Mouse (Mus musculus) embryonic facial prominence, embryonic 12.5 days (tissue): ENCODE results near the gene Sys1. TPM values are rescaled to one million over a fixed set of nuclear protein-coding genes. Genes with fewer than 3 reads are reported as not detected.

Experiments used
- ATAC-seq: fragments of 200-750 bp; cut with Nextera tagmentation; 2 replicates; pipeline ENCODE4 v1.8.0; 2017; ENCODE audit not compliant: insufficient number of reproducible peaks, insufficient read depth, low FRiP score, low TSS enrichment
- H3K27ac ChIP-seq: fragments of 300-500 bp; sonication (generic); 2 replicates; pipeline ENCODE4 v1.5.1; 2016; ENCODE audit warnings: mild to moderate bottlenecking
- H3K27me3 ChIP-seq: fragments of 300-500 bp; sonication (generic); 2 replicates; pipeline ENCODE4 v1.6.1; 2016; ENCODE audit warnings: mild to moderate bottlenecking, moderate library complexity
- H3K36me3 ChIP-seq: fragments of 300-500 bp; sonication (generic); 2 replicates; pipeline ENCODE4 v1.6.1; 2016; ENCODE audit warnings: mild to moderate bottlenecking
- H3K4me1 ChIP-seq: fragments of 300-500 bp; sonication (generic); 2 replicates; pipeline ENCODE4 v1.6.1; 2016
- H3K4me2 ChIP-seq: fragments of 300-500 bp; sonication (generic); replicated peaks from 2 replicates; pipeline ENCODE4 v1.6.1; 2016; ENCODE audit warnings: mild to moderate bottlenecking, moderate library complexity
- H3K4me3 ChIP-seq: fragments of 300-500 bp; sonication (generic); 2 replicates; pipeline ENCODE4 v1.5.1; 2016; ENCODE audit warnings: mild to moderate bottlenecking
- H3K9ac ChIP-seq: fragments of 300-500 bp; sonication (generic); 2 replicates; pipeline ENCODE4 v1.6.1; 2016; ENCODE audit warnings: mild to moderate bottlenecking, moderate library complexity
- H3K9me3 ChIP-seq: fragments of 300-500 bp; sonication (generic); 2 replicates; pipeline ENCODE4 v1.6.1; 2016; ENCODE audit warnings: mild to moderate bottlenecking, moderate library complexity
- WGBS: fragments of 180-500 bp; shearing (Covaris S2); methylation state at CpG from one replicate; pipeline ENCODE4 v1.1.7; 2016; 5-methylcytosine and 5-hydroxymethylcytosine counted together
- polyA plus RNA-seq: library from polyadenylated mRNA; unstranded; fragments of >200 nt; fragmentation: Nextera tagmentation; extraction: Ambion mirVana; gene quantifications from 2 replicates; pipeline ENCODE4 v1.2.1, GENCODE M21; 2016

The Sys1 gene
- polyA plus RNA-seq, 1 experiment from 2014 or later: 66.8 TPM

DNA sequence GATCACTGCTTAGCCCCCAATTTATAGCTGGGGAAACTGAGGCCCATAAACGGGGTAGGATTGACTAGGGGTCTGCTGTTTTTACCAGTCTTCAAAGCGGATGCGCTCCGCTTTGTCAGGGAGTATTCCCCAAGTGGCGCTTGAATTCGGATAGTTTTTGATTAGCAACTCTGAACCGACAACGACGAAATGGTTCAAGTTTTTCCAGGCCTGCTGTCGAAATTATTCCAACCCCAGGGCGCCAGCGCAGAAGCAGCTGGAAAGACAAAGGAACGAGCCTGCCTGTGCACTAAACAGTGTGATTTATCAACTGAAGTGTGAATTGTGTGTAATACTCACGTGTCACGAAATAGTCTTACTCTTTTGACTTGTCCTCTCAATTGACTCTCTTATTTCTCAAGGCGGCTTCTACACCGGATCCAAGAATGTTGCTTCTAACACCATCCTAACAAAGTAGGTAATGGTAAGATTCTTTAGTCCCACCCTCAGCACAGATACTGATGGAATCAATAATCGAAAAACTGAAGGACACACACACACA lies 13.2 kb upstream of the Sys1 start, which contains the start of gene Sdc4:
Gene Sdc4, minus strand, starts transcription at position 428 of the 541 bp plus-strand sequence.
- Histone ChIP-seq H3K9ac (peak within 1 kb of the TSS; percentile 78), H3K36me3 (no peaks in the 10 kb centered on the region), H3K27me3 (peaks cover 5% of the 10 kb centered on the region; the same call in 1 of the 2 replicates), H3K27ac (peak within 1 kb of the TSS; percentile 54), H3K9me3 (no peaks in the 10 kb centered on the region), H3K4me1 (peaks cover 32% of the 10 kb centered on the region), H3K4me3 (peak within 1 kb of the TSS; percentile 62), H3K4me2 (peak within 1 kb of the TSS; percentile 86)
- no peak for ATAC-seq
- WGBS: 8% methylated on average over 18 of the region's 18 CpGs

DNA sequence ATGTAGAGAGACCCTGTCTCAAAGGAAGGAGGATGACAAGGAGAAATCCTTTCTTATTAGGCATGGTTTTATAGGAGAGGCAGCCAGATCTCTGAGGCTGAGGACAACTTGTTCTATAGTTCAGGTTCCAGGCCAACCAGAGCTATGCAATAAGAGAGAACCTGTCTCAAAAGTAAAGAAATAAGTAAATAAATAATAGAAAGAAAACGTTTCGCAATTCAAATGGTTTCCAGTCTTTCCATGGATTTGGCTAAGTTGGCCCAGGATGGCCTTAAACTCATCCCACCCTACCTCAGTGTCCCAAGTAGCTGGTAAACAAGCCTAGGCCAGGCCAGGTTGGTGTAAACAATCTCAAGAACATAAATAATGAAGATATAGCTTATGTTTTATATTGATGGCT lies 12.1 kb upstream of the Sys1 start:
- no peak overlapping the region for H3K4me3 ChIP-seq
- H3K4me1 ChIP-seq: peaks cover 31% of the 10 kb centered on the region
- H3K9me3 ChIP-seq: no peaks in the 10 kb centered on the region
- H3K27ac ChIP-seq: no peak overlapping the region
- WGBS: 78% methylated on average over 2 of the region's 2 CpGs
- no peak overlapping the region for H3K9ac ChIP-seq
- no peaks in the 10 kb centered on the region for H3K36me3 ChIP-seq
- no peak overlapping the region for H3K4me2 ChIP-seq
- peaks cover 5% of the 10 kb centered on the region; the same call in 1 of the 2 replicates for H3K27me3 ChIP-seq
- ATAC-seq: no peak

DNA sequence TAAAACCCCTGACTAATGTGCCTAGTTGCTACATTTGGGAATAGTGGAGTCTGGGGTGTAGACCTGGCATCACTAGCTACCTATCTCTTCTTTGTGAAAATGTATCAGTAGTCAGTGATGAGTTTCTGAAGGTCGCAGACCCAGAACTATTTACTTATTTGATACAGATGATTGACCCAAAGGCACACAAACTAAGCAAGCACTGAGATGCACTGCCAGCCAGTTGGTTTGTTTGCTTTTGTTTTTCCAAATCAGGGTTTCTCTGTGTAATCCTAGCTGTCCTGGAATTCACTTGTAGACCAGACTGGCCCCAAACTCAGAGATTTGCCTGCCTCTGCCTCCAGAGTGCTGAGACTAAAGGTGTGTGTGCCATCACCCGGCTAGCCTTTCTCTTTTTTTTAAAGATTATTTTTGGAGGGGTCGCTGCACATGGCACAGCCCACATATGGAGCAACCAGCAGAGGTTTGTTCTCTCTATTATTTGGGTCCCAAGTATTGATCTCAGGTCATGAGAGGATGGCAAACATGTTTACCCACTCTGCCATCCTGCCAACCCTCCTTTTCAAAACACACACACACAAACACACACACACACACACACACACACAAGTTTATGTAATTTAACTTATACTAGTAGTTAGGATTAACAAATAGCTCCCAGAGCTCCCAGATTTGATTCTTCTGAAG lies 11.2 kb upstream of the Sys1 start:
- 84% methylated on average over 3 of the region's 3 CpGs for WGBS

DNA sequence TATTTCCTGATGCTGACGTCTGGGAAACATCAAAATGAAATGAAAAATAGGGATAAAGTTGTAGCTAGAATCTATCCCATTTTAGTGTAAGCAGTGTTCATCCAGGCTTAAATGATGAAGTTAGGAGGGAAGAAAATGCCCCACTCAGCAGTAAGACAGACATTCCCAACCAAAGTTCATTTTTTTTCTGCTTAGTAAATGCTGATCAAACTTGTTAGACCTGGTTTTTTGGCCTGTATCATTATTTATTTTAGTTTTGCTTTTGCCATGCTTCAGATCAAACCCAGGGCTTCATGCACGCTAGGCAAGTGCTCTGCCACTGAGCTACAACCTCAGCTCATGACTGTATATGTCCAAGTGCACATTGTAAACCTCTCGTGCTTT lies 10.7 kb upstream of the Sys1 start:
- WGBS: 73% methylated on average over 3 of the region's 3 CpGs
- peaks cover 19% of the 10 kb centered on the region for H3K4me1 ChIP-seq
- no peaks in the 10 kb centered on the region for H3K36me3 ChIP-seq
- H3K9ac ChIP-seq: no peak overlapping the region
- no peak overlapping the region for H3K4me2 ChIP-seq
- H3K27me3 ChIP-seq: peaks cover 2% of the 10 kb centered on the region; the same call in 1 of the 2 replicates
- ATAC-seq: no peak
- no peak overlapping the region for H3K27ac ChIP-seq
- H3K4me3 ChIP-seq: no peak overlapping the region
- H3K9me3 ChIP-seq: no peaks in the 10 kb centered on the region

More for the DNA sequence above, 11.2 kb upstream of the Sys1 start:
- H3K36me3 ChIP-seq: no peaks in the 10 kb centered on the region
- H3K9me3 ChIP-seq: no peaks in the 10 kb centered on the region
- ATAC-seq: no peak
- no peak overlapping the region for H3K4me3 ChIP-seq
- H3K9ac ChIP-seq: no peak overlapping the region
- no peak overlapping the region for H3K4me2 ChIP-seq
- H3K4me1 ChIP-seq: peaks cover 25% of the 10 kb centered on the region
- H3K27ac ChIP-seq: no peak overlapping the region
- peaks cover 3% of the 10 kb centered on the region; the same call in 1 of the 2 replicates for H3K27me3 ChIP-seq

DNA sequence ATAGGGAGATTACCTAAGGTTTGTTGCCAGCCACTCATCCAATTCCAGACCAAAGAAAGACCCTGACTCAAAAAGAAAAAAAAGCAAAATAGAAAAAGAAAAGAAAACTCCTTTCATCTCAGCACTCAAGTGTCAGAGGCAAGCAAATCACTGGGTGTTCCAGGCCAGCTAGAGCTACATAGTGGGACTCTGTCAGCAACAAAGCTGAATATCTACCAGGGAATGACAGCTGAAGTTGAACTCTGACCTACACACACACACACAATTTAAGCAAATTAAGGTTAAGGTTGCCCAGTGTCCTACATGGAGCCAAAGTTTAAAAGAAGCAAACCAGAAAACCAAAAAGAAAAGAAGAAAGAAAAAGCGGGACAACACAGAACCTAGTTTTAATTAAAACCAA lies 8.6 kb upstream of the Sys1 start:
- WGBS: 89% methylated on average over 1 of the region's 1 CpGs
- no peaks in the 10 kb centered on the region for H3K9me3 ChIP-seq
- H3K4me1 ChIP-seq: peaks cover 21% of the 10 kb centered on the region
- no peaks in the 10 kb centered on the region for H3K27me3 ChIP-seq
- no peak overlapping the region for H3K27ac ChIP-seq
- ATAC-seq: no peak
- H3K4me3 ChIP-seq: no peak overlapping the region
- no peak overlapping the region for H3K9ac ChIP-seq
- no peak overlapping the region for H3K4me2 ChIP-seq
- H3K36me3 ChIP-seq: no peaks in the 10 kb centered on the region

DNA sequence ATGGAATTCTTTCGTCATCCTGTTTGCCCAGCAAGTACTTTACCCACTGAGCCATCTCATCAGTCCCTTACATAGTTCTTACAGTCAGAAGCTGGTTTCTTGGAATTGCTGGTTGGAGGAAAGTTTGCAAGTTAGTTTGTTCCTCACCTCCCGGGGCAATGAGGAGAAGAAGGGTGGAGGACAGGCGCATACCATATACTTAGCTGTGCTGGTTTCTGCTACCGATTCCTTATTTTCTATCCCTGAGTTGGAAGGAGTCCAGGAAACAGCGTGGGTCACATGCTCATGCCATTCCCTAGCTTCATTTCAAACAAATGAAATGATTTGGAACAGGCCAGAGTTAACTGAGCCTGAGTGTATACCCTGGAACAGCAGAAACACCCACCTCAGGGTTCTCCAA lies 7.8 kb upstream of the Sys1 start:
- WGBS: 73% methylated on average over 5 of the region's 5 CpGs
- peaks cover 17% of the 10 kb centered on the region for H3K4me1 ChIP-seq
- H3K27ac ChIP-seq: no peak overlapping the region
- H3K4me3 ChIP-seq: no peak overlapping the region
- no peak overlapping the region for H3K4me2 ChIP-seq
- H3K9me3 ChIP-seq: no peaks in the 10 kb centered on the region
- no peaks in the 10 kb centered on the region for H3K36me3 ChIP-seq
- no peak overlapping the region for H3K9ac ChIP-seq
- no peaks in the 10 kb centered on the region for H3K27me3 ChIP-seq
- ATAC-seq: no peak

DNA sequence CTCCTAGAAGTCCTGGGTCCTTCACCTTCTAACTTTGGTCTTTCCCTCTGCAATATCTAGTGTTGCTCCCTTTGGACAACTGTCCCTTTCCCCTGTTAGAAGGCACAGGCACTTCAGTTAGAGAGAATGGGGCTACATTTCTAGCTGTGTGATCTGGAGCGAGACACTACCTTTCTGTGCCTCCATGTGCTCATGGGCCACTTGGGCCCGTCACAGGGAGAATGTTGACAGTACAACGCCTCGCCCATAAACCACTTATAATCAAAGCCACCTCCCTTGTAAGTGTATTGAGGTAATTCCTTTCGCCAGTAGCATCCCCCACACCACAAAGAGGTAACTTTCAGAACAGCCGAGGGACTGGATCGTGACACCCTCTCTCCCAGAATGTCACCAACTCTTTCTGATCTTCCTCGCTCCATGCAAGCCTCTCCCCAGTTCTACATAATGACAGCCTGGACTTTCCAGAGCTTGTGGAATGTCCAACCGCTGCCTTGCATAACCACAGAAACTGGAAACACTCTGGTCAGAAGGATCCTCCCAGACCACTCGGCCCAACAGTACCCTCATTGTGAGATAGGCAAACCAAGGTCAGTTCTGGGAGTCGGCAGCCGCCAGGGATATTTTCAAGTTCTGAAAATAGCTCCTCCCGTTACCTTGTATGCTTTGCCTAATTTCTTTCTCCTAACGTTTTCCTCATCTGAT lies 7.3 kb upstream of the Sys1 start:
- Histone ChIP-seq H3K27ac (no peak overlapping the region), H3K36me3 (no peaks in the 10 kb centered on the region), H3K4me3 (no peak overlapping the region), H3K9me3 (no peaks in the 10 kb centered on the region), H3K9ac (no peak overlapping the region), H3K27me3 (no peaks in the 10 kb centered on the region), H3K4me1 (peaks cover 17% of the 10 kb centered on the region), H3K4me2 (no peak overlapping the region)
- no peak for ATAC-seq
- WGBS: 80% methylated on average over 14 of the region's 14 CpGs

DNA sequence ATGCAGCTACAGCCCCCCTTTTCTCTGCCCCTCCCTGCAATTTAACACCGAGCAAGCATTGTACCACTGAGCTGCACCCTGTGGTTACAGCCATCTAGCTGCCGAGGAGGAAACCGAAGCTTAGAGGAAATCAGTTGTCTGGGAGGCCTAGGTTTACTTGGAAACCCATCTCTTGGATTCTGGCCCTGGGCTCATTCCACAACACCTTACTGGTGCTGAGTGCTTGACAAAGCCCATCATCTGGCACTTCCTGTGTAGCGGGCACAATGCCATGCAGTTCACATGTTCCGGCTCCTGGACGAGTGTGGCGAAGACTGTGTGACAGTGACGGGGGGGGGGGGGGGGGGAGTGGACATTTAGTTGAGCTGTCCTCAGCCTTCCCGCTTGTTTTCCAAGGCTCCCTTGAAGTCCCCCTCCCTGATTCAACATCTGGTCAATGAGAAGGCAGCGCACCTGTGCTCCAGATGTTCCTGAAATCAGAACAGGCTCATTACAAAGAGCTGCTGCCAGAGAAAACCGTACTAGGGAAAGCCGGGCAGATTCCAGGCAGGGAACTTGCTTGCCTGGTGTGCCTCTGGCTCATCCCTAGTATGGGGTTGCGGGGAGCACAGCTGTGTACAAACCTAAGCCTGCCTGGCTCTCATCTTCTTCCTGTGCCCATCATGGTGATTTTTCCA lies 4.6 kb upstream of the Sys1 start:
- Histone ChIP-seq H3K4me2 (peak overlapping the region; percentile 13; the same call in 1 of the 2 replicates), H3K4me3 (no peak overlapping the region), H3K27me3 (no peaks in the 10 kb centered on the region), H3K9ac (no peak overlapping the region), H3K4me1 (peaks cover 31% of the 10 kb centered on the region), H3K36me3 (no peaks in the 10 kb centered on the region), H3K27ac (0 out of 2 replicates have a peak overlapping the region, but pooled peaks have one; percentile 54), H3K9me3 (no peaks in the 10 kb centered on the region)
- no peak for ATAC-seq
- WGBS: 27% methylated on average over 13 of the region's 13 CpGs

DNA sequence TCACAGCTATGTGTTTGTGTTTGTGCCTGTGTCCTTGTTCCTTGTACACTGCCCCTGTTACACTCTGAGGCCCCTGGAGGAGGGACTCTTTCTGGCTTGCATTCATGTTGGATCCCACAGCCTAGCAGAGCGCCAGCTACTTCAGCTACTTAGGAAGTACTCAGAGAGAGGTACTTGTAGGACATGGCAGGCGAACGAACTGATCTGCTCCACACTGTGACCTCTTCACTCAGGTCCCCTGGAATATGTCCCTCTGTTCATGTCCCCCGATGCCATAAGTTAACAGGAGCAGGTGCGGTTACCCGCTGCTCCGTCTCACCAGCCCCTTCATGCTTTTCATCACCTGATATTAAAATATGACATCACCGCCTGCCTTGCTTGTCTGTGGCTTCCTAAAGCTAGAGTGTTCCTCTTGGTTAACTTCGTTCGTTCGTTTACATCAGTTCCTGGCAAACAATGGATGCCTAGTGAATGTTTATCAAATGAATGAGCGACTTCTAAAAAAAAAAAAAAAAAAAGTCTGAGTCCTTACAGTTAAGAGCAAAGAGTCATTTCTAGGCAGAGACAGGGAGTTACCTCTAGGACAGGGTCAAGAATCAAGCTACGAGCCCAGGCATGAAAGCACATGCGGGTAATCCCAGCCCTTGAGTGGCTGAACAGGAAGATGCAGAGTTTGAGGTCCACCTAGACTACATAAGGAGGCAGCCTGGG lies 3.6 kb upstream of the Sys1 start:
- Histone ChIP-seq H3K27me3 (no peaks in the 10 kb centered on the region), H3K9me3 (no peaks in the 10 kb centered on the region), H3K9ac (no peak overlapping the region), H3K4me3 (no peak overlapping the region), H3K27ac (0 out of 2 replicates have a peak overlapping the region, but pooled peaks have one; percentile 54), H3K4me2 (no peak overlapping the region), H3K36me3 (no peaks in the 10 kb centered on the region), H3K4me1 (peaks cover 31% of the 10 kb centered on the region)
- 81% methylated on average over 14 of the region's 14 CpGs for WGBS
- ATAC-seq: no peak

DNA sequence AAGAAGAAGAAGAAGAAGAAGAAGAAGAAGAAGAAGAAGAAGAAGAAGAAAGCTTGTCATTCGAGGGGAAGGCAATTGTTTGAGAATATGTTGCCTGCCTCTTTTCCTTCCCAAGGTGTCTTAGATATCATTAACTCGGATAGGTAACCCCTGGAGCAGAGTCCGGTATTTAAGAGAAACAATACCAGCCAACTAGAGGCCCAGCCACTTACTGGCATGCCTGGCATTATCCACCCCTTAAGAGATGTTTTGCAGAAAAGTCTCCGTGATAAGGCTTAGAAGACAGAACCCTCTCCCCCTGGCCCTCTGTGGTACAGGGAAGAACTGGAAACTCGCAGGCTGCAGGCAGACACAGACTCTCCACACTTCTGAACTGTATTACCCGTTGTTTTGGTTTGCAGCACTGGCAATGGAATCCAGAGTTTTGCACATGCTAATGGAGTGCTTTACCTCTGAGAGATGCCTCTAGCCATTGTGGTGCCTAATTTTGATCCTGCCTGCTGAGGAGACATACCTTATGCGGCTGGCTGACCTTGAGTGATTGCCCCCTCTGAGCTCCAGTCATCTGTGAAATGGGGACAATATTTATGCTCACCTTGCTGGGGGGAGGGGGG lies 2.8 kb upstream of the Sys1 start:
- WGBS: 68% methylated on average over 7 of the region's 7 CpGs
- H3K9ac ChIP-seq: no peak overlapping the region
- H3K27me3 ChIP-seq: no peaks in the 10 kb centered on the region
- H3K36me3 ChIP-seq: no peaks in the 10 kb centered on the region
- no peak overlapping the region for H3K4me3 ChIP-seq
- ATAC-seq: no peak
- no peak overlapping the region for H3K27ac ChIP-seq
- no peak overlapping the region for H3K4me2 ChIP-seq
- peaks cover 31% of the 10 kb centered on the region for H3K4me1 ChIP-seq
- H3K9me3 ChIP-seq: no peaks in the 10 kb centered on the region

DNA sequence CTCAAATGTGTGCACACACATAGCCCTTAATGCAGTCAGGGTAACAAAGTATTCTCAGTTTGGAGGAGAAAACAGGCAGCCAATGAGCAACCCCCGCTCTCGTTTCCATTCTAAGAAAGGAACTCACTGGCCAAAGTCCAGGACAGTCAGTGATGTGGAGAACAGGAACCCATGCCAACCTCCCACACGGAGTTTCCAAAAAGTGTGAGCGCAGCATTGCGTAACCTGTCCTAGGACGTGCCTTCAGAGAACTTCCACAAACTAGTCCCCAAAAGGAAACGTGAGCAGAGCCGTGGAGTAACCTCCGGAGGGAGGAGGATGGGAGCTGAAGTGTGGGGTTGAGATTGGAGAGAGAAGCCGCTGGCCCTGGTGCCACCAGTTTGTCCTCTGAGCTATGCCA lies 1.9 kb upstream of the Sys1 start:
- Histone ChIP-seq H3K4me1 (peaks cover 31% of the 10 kb centered on the region), H3K36me3 (no peaks in the 10 kb centered on the region), H3K27ac (no peak overlapping the region), H3K27me3 (no peaks in the 10 kb centered on the region), H3K9ac (no peak overlapping the region), H3K4me2 (no peak overlapping the region), H3K9me3 (no peaks in the 10 kb centered on the region), H3K4me3 (no peak overlapping the region)
- WGBS: 78% methylated on average over 10 of the region's 10 CpGs
- no peak for ATAC-seq
